Mouse (Mus musculus) gastrocnemius, adult 8-10 months (tissue): Measurements from ENCODE around the gene Amn1. TPM values are rescaled to one million over a fixed set of nuclear protein-coding genes. Genes with fewer than 3 reads are reported as not detected.
"Not testable (repeated sequence)": the region's sequence is repeated elsewhere in the genome, so short reads cannot be mapped to it uniquely, and the experiment has no call there.

ENCODE experiments used
- DNase-seq, 2 experiments: peaks; one replicate each; pipeline ENCODE4 v3.0.0; 2022; ENCODE audit warnings: low spot score in 2 of 2
- total RNA-seq, 4 experiments: library from RNA; stranded (reverse); gene quantifications; 2 replicates each; pipeline ENCODE4 v1.2.4; 2022

Gene Amn1
- total RNA-seq, 4 experiments from 2014 or later: 16.0 to 20.6 (median 17.8) TPM

DNA sequence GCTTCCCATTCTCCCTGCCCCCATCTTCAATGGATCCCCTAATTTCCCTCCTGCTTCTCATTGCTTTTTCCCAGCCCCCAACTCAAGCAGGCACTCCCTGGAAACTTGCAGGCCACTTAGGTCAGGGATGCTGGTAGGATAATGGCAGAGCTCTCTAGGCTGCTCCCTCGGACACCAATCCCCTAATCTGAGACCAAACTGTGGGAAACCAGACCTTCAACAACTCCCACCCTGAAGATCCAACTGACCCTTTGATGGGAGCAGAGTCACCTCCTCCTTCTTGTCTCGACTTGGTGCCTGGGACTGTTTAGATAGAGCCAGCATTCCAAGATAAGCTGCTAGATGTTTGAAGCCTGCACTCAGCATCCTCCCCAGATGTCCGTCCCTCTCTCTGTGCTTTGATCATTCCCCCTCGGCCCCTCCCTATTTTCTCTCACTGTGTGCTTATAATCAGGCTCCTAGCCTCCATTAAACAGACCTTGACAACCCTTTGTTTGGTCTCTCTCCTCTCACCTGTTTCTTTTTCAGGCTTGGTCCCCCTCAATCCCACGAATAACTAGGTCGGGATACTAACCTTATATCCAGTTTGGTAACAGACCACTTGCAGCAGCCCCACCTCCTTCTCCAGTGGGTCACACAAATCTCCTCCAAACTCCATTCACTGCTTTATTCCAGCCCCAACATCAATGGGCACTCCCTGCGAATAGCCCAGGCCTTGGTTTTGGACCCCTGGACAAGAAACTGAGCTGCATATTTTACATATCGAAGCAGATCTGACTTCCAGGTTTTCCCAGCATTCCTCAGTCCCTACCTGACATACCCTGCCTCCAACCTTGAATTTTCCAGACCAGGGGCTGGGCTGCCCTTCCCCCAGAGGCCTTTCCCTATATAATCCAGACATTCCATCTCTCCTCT lies 34.1 kb downstream of the Amn1 start:
- DNase-seq: no peak

- no peak for DNase-seq
Observed at GRCm38 (mm10) chr6:149153473-149154115, 34.9 kb downstream of the Amn1 start.

GRCm38 (mm10) chr6:149152119-149152518 lies 36.4 kb downstream of the Amn1 start:
- no peak for DNase-seq

- DNase-seq: no peak
Observed at GRCm38 (mm10) chr6:149148436-149149229, 39.9 kb downstream of the Amn1 start.

- DNase-seq: no peak
Observed at GRCm38 (mm10) chr6:149145143-149145542, 43.4 kb downstream of the Amn1 start.

DNA sequence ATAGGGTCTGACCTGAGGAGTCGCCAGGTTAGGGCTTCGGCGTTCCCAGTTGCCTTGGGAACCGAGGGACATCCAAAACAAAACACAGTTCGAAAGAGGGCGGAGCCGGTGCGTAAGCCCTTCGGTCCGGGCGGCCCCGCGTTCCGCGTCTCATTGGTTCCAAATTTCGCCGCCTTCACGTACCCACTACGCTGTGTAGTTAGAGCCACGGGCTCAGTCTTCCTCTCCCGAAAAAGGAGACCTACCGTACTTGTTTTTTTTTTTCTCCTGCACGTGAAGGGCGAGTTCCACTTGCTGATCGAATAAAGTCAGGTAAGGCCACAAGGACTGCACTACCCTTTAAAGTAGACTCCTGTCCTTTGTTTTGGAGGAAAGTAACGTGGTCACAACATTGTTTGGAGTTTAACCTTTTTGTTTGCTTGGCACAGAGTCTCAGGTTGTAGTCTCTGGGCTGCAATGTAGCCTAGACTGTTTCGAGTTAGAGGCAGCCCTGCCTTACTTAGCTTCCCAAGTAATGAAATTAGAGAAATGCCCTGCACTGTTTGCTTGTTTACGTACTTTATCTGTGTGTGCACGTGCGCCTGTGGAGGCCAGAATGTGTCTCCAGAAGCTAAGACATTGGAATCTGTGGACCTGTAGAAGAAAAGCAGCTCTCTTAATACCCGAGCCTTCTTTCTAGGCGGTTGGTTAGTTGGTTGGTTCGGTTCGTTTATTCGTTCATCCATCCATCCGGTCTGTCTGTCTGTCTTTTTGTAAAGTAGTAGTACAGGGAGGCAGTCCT lies 46.9 kb downstream of the Amn1 start:
- DNase-seq: peak; percentile 75 to 84

- DNase-seq: no peak
Observed at GRCm38 (mm10) chr6:149139471-149139870, 49.0 kb downstream of the Amn1 start, which contains the start of gene Etfbkmt. Gene Etfbkmt, plus strand, starts transcription at chr6:149139849.

DNA sequence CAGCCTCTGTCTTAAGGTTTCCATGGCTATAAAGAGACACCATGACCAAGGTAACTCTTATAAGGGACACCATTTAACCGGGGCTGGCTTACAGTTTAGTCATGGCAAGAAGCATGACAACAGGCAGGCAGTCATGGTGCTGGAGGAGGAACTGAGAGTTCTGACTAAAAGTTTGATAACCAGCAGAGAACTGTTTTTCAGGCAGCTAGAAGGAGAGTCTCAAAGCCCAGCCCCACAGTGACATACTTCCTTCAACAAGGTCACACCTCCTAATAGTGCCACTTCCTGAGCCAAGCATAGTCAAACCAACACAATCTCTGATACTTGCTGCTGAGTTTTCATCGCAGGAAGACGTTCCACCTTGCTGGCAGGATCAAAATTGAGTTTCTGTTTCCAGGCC lies 49.5 kb downstream of the Amn1 start:
- no peak for DNase-seq

DNA sequence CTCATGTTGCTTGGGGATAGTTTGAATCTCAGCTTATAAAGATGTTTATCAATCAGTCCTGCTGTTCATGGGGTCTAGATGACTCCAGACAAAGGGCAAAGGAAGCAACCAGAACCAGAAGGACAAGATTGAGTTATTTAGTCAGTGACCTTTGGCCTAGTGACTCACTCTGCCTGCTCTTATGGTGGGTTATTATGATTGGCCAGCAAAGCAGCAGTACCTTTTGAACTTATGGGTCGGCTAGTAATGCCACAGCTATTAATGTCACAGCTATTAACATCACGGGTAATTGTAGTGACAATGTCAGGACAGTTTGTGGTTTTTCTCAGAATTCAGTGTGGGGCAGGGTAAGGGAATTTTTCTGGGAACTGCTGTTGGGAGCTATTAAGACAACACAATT lies 50.6 kb downstream of the Amn1 start:
- DNase-seq: no peak

DNA sequence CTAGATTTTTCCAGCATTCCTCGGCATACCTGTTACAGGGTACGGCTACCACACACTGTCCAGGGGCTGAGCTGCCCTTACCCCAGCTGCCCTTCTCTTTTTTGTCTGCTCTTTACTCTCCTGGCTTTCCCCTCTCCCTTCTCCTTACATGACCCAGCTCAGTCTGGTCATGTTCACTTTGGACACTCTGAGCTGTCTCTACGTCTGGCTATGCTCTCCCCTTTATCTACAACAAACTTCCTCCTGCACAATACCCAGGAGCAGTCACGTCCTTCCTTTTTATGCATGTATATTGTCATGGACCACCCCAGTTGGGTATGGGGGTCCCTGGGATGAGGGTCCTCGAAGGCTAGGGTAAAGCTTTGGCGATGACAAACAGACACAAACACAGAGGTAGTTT lies 52.9 kb downstream of the Amn1 start:
- DNase-seq: no peak

GRCm38 (mm10) chr6:149134391-149135150 lies 53.9 kb downstream of the Amn1 start:
- no peak for DNase-seq

DNA sequence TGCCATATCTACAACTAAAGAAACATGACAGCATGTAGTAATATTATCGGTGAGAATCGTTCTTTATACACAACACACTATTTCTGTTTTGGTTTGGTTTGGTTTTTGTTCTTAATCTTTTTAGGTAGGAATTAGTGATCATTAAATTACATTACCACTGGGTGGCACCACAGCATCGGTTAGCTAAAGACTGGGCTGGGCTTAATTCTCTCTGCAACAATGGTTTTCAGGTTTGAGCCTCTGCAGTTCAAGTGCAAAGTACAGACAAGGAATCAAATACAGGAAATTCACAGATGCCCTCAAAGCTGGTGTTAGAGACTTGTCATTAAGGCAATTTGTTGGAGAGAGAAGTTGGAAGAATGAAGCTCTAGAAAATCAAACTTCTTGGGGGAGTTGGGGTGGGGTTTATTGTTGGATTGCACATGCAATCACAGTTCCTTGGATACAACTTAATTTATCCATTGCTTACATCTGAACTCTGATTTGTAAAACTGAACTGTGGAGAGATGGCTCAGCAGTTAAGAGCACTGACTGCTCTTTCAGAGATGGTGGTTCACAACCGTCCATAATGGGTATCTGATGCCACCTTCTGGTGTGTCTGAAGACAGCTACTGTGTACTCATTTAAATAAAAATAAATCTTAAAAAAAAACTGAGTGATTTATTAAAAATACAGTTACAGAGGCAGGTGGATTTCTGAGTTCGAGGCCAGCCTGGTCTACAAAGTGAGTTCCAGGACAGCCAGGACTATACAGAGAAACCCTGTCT lies 56.0 kb downstream of the Amn1 start:
- no peak for DNase-seq

DNA sequence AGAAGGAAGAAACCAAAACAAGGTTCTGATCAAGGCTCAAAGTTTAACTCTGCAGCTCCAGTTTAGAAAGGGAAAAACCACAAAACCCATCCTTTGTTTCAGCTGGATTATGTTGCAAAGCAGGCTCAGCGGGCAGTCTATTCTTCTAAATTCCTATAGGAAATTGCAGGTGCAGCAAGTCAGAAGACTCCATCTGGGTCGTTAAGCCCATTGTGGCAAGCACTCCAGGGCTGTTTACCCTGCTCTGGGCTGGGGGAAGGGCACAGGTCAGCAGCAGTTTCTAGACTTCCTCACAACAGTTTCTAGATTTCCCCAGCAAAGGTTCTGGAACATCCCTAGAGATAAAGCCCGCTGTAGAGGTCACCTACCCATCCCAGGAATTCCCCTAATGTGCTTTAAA lies 57.4 kb downstream of the Amn1 start:
- no peak for DNase-seq

DNA sequence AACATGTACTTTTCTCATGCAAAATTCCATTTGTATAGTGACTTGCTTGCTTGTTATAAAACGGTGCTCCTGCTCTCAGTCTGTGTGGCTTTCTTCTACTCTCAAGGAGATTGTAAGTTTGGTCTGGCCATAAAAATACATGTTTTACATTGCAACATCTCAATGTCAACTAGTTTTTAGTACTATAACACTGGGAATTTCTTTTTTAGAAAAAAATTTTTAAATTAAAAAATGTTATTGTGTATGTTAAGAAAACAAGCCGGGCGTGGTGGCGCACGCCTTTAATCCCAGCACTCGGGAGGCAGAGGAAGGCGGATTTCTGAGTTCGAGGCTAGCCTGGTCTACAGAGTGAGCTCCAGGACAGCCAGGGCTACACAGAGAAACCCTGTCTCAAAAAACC lies 58.6 kb downstream of the Amn1 start, which contains the start of gene Gm10203:
Gm10203 (plus strand) TSS at position 301 of the 400 bp plus-strand sequence.
- not testable (repeated sequence) for DNase-seq

- DNase-seq: peak in 1 of 2 experiments; percentile 8
Observed at GRCm38 (mm10) chr6:149126675-149127074, 61.8 kb downstream of the Amn1 start.

- DNase-seq: no peak
Observed at GRCm38 (mm10) chr6:149123042-149123441, 65.5 kb downstream of the Amn1 start.

DNA sequence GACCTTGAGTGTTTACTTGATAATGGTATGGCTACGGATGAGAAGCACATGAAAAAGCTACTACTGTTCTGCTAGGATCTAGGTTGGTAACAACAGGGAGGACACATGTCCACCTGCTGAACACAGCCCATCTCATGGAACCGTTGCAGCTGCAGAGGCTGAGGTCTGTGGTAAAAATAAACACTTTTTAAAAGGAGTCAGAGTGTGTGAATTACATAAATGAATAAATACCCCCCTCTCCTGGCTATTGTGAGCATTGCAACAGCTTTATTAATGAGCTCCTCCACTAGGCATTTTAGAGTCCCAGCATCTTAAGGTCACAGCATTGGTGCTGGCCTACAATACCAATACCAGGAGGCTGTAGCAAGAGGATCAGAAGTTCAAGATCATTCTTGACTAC lies 68.7 kb downstream of the Amn1 start:
- peak; percentile 11 to 40 for DNase-seq

GRCm38 (mm10) chr6:149118935-149119334 lies 69.6 kb downstream of the Amn1 start:
- DNase-seq: peak; percentile 6 to 14

DNA sequence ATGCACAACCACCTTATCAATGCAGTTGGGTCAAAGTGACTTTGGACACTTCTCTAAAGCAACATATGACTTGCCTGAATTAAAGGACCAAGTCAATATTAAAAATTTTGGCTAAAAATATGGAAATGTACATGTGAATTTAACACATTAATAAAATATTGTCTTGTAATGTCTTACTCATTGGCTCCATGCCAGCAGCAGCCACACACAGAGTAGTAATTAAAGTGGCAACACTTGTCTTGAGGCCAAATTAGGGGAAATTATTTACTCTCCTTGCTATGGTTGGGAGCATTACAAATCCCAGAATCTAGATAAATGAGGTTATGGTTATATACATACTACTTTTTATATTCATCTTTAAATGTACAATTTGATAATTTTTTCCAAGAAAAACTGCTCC lies 71.5 kb downstream of the Amn1 start:
- no peak for DNase-seq
